Mouse (Mus musculus): ENCODE data around the gene Slf1. TPM values are rescaled to one million over a fixed set of nuclear protein-coding genes. Genes with fewer than 3 reads are reported as not detected.

Gene Slf1
- polyA plus RNA-seq, 1 experiment from 2014 or later: 26.7 TPM

Other genes starting within 250 kb of the Slf1 start
- 4.8 and 5.2 TPM in 2 replicates for gene 2210408I21Rik, start 67 bp upstream of the Slf1 start, polyA plus RNA-seq (2015; fragmentation: Nextera tagmentation; extraction: Ambion mirVana)

All from heart, embryonic 15.5 days (tissue).